Mouse (Mus musculus): Measurements from ENCODE around the gene Stard13. TPM values are rescaled to one million over a fixed set of nuclear protein-coding genes. Genes with fewer than 3 reads are reported as not detected.

Stard13 gene
- polyA plus RNA-seq, 1 experiment from 2014 or later, result 3.4 TPM

DNA sequence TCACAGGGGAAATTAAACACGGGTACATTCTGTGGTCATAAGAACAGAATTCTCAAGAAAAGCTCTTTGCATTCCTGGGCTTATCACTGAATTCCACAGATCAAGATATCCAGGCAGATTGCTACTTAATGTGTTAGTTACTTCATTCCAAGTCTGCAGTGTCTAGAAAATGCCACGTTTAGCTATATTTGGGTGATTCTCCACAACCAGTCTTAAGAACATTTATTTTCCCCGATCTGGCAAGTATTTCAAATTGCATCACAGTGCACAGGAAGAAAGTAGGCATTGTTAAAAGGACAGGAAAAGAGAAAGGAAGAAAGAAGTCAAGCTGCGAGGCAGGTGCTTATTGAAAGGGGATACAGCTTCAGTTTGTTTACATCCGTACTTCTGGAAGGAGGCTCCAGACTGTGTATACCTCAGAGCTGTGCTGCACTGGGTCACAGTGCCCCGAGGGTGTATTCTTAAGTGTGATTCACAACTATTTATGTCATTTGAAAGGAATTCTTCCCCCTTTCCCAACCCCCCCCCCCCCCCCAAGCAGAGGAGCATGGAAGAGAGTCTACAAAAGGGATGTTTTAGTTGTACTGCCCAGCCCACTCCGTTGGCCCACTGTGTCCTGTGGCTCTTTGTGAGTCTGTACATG lies 179.4 kb downstream of the Stard13 start:
- peak overlapping the region; percentile 31; the same call in 1 of the 2 replicates for H3K27ac ChIP-seq
- no peaks in the 10 kb centered on the region for H3K27me3 ChIP-seq (ENCODE audit: low read depth, poor library complexity, severe bottlenecking)
- DNase-seq (ENCODE audit: low spot score), result no peak
- no peak overlapping the region for H3K4me3 ChIP-seq
- H3K36me3 ChIP-seq, result peaks cover 6% of the 10 kb centered on the region; the same call in 1 of the 2 replicates
- peaks cover 41% of the 10 kb centered on the region for H3K4me1 ChIP-seq
- 56% methylated on average over 7 of the region's 7 CpGs for WGBS
- no peaks in the 10 kb centered on the region for H3K9me3 ChIP-seq (replicated peaks)

DNA sequence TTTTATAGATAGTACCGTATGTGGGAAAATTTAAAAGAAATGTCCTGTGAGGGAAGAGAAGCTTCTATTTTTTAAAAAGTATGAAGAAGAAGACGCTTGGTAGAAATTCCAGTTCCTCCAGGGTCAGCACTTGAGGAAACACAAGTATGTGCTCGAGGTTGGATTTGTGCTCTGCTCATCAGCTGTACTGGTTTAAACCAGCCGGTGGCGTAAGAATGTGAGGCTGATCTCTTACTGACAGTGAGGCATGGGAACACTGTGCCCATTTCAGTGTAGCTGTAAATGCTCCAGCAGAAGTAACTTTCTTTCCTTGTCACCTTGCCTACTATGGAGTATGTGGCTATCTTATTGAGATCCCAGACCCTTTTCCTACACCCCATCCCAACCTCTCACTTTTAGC lies 180.4 kb downstream of the Stard13 start:
- Histone ChIP-seq H3K9me3 (replicated peaks) (no peaks in the 10 kb centered on the region), H3K27ac (no peak overlapping the region), H3K4me3 (no peak overlapping the region), H3K4me1 (peaks cover 36% of the 10 kb centered on the region), H3K27me3 (ENCODE audit: low read depth, poor library complexity, severe bottlenecking) (no peaks in the 10 kb centered on the region), H3K36me3 (peaks cover 6% of the 10 kb centered on the region; the same call in 1 of the 2 replicates)
- DNase-seq (ENCODE audit: low spot score), result no peak
- WGBS, result 94% methylated on average over 5 of the region's 5 CpGs

DNA sequence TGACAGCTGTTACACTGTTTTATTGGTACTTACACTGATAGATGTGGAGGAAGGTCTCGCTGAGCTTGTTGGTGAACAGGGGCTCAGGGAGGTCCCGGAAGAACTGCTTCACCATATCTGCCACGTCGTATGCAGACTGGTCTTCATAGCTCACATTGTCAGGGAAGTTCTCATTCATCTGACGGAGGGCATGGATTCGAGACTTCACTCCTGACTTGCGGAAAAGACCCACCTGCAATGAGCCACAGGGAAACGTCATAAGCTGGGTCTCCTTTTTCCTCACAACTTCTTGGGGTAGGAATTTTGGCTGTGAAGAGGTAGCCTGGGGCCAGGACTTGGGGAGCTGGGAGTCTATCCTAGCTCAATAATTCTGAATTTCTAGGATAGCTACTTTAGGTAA lies 181.3 kb downstream of the Stard13 start:
- 93% methylated on average over 8 of the region's 8 CpGs for WGBS
- H3K36me3 ChIP-seq, result peaks cover 6% of the 10 kb centered on the region; the same call in 1 of the 2 replicates

DNA sequence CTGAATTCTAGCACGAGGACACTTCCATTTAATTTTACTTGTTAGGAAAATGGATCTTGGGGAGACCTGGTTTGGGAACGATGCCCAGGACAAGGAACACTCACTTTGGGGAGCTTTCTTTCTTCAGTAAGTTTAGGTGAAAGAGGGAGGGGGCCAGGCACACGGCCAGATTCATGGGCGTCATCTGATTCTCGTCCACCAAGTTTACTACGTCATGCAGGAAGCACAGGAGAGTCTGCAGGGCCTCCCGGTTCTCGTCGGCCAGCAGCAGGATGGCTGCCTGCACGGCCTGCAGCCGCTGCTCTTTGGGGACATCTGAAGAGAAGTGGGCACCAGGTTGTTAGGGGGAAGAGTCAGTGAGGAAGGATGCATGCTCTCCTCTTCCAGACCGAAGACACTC lies 186.1 kb downstream of the Stard13 start:
- Histone ChIP-seq H3K27ac (peak overlapping the region; percentile 51), H3K27me3 (ENCODE audit: low read depth, poor library complexity, severe bottlenecking) (no peaks in the 10 kb centered on the region), H3K4me3 (no peak overlapping the region), H3K4me1 (peaks cover 25% of the 10 kb centered on the region), H3K36me3 (peaks cover 6% of the 10 kb centered on the region; the same call in 1 of the 2 replicates), H3K9me3 (replicated peaks) (no peaks in the 10 kb centered on the region)
- DNase-seq (ENCODE audit: low spot score), result no peak
- 73% methylated on average over 12 of the region's 12 CpGs for WGBS

More for the DNA sequence above, 181.3 kb downstream of the Stard13 start:
- H3K27ac ChIP-seq, result no peak overlapping the region
- peaks cover 38% of the 10 kb centered on the region for H3K4me1 ChIP-seq
- DNase-seq (ENCODE audit: low spot score), result no peak
- no peak overlapping the region for H3K4me3 ChIP-seq
- H3K9me3 ChIP-seq (replicated peaks), result no peaks in the 10 kb centered on the region
- no peaks in the 10 kb centered on the region for H3K27me3 ChIP-seq (ENCODE audit: low read depth, poor library complexity, severe bottlenecking)

DNA sequence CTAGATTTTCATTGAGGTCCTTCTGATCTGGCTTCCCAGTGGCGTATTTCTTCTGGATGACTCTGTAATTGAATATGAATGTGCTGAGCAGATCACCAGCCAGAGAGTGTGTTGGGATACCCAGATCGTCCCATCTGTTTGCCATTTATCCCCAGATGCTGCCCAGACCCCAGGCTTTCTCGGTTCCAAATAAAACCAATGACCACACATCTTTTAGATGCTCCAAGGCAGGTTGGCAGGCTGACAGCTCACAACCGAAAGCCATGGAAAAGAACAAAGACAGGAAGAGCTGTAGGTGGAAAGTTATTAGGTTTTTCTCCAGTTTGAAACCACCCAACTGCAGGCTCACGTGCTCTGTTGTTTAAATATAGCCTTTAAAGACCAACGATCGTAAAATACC lies 186.7 kb downstream of the Stard13 start:
- H3K4me3 ChIP-seq, result no peak overlapping the region
- H3K4me1 ChIP-seq, result peaks cover 25% of the 10 kb centered on the region
- no peak for DNase-seq (ENCODE audit: low spot score)
- H3K9me3 ChIP-seq (replicated peaks), result no peaks in the 10 kb centered on the region
- no peaks in the 10 kb centered on the region for H3K27me3 ChIP-seq (ENCODE audit: low read depth, poor library complexity, severe bottlenecking)
- H3K36me3 ChIP-seq, result peaks cover 3% of the 10 kb centered on the region; the same call in 1 of the 2 replicates
- WGBS, result 51% methylated on average over 7 of the region's 7 CpGs
- H3K27ac ChIP-seq, result peak overlapping the region; percentile 51

DNA sequence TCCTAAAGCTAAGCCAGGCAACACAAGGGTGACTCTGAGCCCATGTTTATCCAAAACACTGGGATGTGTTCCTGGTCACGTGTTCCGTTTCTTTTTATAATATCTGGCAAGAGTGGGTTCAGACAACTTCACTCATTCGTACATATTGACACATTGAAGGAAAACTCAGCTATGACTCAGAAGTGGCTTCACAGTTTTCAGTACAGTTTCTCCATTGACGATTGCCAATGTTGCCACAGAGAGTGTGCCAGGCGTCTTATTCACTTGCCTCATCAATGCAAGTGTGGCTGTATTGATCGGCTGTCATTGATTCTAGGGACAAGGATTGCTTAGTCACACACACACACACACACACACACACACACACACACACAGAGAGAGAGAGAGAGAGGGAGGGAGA lies 187.5 kb downstream of the Stard13 start:
- Histone ChIP-seq H3K36me3 (peaks cover 5% of the 10 kb centered on the region; the same call in 1 of the 2 replicates), H3K4me1 (peaks cover 25% of the 10 kb centered on the region), H3K9me3 (replicated peaks) (no peaks in the 10 kb centered on the region), H3K4me3 (no peak overlapping the region), H3K27me3 (ENCODE audit: low read depth, poor library complexity, severe bottlenecking) (no peaks in the 10 kb centered on the region), H3K27ac (no peak overlapping the region)
- no peak for DNase-seq (ENCODE audit: low spot score)
- WGBS, result 92% methylated on average over 6 of the region's 6 CpGs

DNA sequence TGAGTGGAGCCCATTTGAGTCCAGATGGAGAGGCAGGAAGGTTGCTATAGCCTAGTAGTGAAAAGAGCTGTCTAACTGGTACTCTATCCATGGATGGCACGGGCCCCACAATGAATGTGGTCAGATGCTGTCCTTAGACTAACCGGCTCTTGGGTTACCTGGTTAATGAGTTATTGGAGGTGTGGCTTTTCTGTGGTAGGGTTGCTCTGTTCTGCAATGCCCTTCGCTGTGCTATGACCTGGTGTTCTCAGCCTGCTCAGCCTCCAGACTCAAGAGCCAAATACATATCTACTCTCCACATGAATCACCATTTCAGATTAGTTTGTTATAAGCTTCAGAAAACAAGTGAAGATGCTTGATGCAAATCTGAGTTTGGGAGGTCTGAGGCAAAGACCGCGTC lies 190.7 kb downstream of the Stard13 start:
- WGBS, result 94% methylated on average over 5 of the region's 5 CpGs
- peaks cover 5% of the 10 kb centered on the region; the same call in 1 of the 2 replicates for H3K36me3 ChIP-seq

DNA sequence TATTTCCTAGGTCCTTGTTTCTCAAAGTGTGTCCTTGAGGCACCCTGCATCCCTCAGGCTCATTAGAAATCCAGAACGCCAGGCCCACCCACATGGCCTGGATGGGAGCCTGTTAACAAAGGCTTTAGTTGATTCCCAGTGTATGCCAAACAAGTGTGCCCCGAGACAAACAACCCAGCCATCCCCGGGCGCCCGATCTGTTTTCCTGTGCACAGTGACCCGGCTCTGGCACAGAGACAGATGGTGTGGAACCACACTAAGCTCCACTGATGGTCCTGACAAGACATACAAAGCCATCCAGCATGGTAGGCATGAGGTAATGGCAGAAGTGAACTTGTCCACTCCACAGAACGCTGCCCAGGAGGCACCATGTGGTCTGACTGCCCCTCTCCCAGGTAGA lies 195.8 kb downstream of the Stard13 start:
- Histone ChIP-seq H3K4me1 (peaks cover 10% of the 10 kb centered on the region), H3K4me3 (no peak overlapping the region), H3K27ac (no peak overlapping the region), H3K36me3 (peaks cover 5% of the 10 kb centered on the region; the same call in 1 of the 2 replicates), H3K27me3 (ENCODE audit: low read depth, poor library complexity, severe bottlenecking) (no peaks in the 10 kb centered on the region), H3K9me3 (replicated peaks) (no peaks in the 10 kb centered on the region)
- DNase-seq (ENCODE audit: low spot score), result no peak
- 91% methylated on average over 7 of the region's 7 CpGs for WGBS

More for the DNA sequence above, 190.7 kb downstream of the Stard13 start:
- DNase-seq (ENCODE audit: low spot score), result no peak
- Histone ChIP-seq H3K27me3 (ENCODE audit: low read depth, poor library complexity, severe bottlenecking) (no peaks in the 10 kb centered on the region), H3K4me1 (peaks cover 24% of the 10 kb centered on the region), H3K4me3 (no peak overlapping the region), H3K27ac (no peak overlapping the region), H3K9me3 (replicated peaks) (no peaks in the 10 kb centered on the region)

DNA sequence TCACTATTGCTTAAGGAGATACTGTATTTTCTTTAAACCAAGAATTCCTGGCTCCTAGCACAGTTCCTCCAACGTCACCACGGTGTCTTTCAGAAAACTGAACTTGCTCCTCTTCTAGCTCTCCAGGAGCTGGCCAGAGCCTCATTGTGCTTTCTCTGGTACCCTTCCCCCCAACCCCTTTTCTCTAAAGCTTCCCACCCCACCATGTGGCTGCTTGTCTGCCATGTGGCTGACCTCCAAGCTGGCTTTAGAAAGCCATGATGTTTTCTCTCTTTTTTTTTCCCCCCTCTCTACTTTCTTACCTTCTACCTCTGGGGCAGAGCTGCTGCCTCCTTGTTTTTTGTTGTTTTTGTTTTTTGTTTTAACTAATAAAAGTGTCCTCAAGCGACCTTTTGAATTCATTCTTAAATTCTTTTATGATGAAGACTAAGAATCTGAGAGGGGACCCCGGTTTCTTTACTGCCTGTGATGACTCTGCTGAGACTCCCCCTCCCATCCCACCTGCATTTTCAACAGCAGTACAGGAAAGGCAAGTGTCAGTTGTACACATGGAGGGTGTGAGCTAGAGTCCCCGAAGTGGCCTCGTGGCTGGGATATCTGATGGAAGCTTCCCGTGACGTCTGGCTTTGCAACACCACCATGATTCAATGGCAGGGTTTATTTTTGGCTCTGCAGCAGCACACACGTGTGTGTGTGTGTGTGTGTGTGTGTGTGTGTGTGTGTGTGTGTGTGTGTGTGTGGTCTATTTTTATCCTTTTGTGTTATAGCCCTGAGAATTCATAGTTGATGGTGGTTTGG lies 198.7 kb downstream of the Stard13 start:
- Histone ChIP-seq H3K36me3 (no peaks in the 10 kb centered on the region), H3K27ac (peak overlapping the region; percentile 64), H3K9me3 (replicated peaks) (no peaks in the 10 kb centered on the region), H3K4me3 (no peak overlapping the region), H3K27me3 (ENCODE audit: low read depth, poor library complexity, severe bottlenecking) (no peaks in the 10 kb centered on the region), H3K4me1 (peaks cover 25% of the 10 kb centered on the region)
- 80% methylated on average over 9 of the region's 9 CpGs for WGBS
- no peak for DNase-seq (ENCODE audit: low spot score)

DNA sequence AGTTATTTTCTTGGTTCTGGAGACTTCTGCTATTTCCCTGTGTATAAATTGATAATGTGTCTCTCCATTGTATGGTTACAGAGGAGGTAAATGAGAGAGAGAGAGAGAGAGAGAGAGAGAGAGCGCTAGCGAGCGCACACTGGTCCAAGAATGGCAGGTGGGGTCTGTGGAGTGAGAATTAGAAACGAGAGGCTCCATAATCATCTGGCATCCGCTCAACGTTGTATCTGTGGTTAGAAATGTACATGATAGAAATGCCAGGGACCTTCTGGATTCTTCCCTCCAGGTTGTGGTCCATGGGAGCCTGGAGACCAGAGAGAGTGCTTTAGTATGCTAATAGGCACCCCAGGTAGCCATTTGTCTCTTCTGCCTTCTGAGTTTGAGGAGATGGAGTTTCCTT lies 204.7 kb downstream of the Stard13 start:
- 77% methylated on average over 6 of the region's 6 CpGs for WGBS
- no peaks in the 10 kb centered on the region for H3K36me3 ChIP-seq
- DNase-seq (ENCODE audit: low spot score), result no peak

DNA sequence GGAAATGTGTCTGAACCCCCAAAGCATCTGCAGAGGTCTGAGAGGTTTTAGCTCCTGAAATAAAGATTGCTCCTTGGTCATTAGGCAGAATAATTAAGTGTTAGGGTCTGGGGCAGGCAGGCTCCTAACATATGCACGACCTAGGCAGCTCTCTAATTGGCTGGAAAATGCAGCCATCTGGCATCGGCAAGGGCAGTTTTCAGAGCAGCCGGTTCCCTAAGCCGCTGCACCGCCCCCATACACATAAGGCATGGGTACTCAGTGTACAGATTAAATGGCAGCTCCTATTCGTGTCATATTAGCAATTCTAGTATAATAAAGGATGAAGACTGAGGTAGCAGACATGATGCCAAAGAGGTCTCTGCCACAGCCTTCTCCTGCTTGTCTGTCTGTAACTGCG lies 206.5 kb downstream of the Stard13 start:
- DNase-seq (ENCODE audit: low spot score), result peak; percentile 68
- H3K27me3 ChIP-seq (ENCODE audit: low read depth, poor library complexity, severe bottlenecking), result no peaks in the 10 kb centered on the region
- H3K4me3 ChIP-seq, result no peak overlapping the region
- peaks cover 63% of the 10 kb centered on the region for H3K4me1 ChIP-seq
- peak overlapping the region; percentile 74 for H3K27ac ChIP-seq
- H3K9me3 ChIP-seq (replicated peaks), result no peaks in the 10 kb centered on the region
- WGBS, result 27% methylated on average over 7 of the region's 7 CpGs
- H3K36me3 ChIP-seq, result no peaks in the 10 kb centered on the region

More for the DNA sequence above, 204.7 kb downstream of the Stard13 start:
- Histone ChIP-seq H3K9me3 (replicated peaks) (no peaks in the 10 kb centered on the region), H3K27me3 (ENCODE audit: low read depth, poor library complexity, severe bottlenecking) (no peaks in the 10 kb centered on the region), H3K4me1 (peaks cover 47% of the 10 kb centered on the region), H3K27ac (no peak overlapping the region), H3K4me3 (no peak overlapping the region)

DNA sequence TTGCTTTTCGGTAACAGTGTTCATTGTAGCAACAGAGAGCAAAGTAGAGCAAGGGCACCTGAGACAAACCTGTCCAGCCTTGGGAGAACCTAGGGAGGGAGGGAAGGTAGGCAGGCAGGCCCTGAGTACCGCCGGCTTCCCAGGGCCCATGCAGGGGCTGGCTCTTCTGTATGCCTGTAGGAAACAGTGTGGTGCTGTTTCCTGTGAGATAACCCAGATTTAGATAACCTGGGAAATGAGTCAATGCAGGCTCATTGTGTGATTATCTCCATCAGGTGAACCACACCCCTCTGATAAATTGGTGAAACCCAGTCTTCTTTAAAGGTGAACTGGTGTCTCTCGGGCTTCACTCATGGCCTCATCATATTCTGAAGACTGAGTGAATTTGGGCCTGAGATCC lies 207.6 kb downstream of the Stard13 start:
- Histone ChIP-seq H3K4me3 (no peak overlapping the region), H3K4me1 (peaks cover 60% of the 10 kb centered on the region), H3K36me3 (no peaks in the 10 kb centered on the region), H3K9me3 (replicated peaks) (no peaks in the 10 kb centered on the region), H3K27ac (peak overlapping the region; percentile 74), H3K27me3 (ENCODE audit: low read depth, poor library complexity, severe bottlenecking) (no peaks in the 10 kb centered on the region)
- WGBS, result 91% methylated on average over 4 of the region's 4 CpGs
- no peak for DNase-seq (ENCODE audit: low spot score)

DNA sequence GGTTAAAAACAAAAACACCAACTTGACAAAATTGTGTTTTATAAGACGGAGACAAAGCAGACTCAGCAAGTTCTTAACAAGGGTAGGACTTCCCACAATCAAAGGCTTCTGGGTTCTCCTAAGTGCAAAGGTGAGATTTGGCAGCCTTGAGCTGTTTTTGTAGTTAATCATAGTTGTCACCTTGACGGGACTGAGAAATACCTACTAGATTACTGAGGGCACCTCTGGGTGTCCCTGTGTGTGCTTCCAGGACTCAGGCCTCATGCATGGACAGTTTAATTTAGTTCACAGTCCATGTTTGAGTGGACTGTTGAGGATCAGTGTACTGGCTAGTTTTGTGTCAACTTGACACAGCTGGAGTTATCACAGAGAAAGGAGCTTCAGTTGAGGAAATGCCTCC lies 209.2 kb downstream of the Stard13 start:
- Histone ChIP-seq H3K36me3 (no peaks in the 10 kb centered on the region), H3K4me1 (peaks cover 67% of the 10 kb centered on the region), H3K27me3 (ENCODE audit: low read depth, poor library complexity, severe bottlenecking) (no peaks in the 10 kb centered on the region), H3K9me3 (replicated peaks) (no peaks in the 10 kb centered on the region), H3K27ac (no peak overlapping the region), H3K4me3 (no peak overlapping the region)
- WGBS, result 70% methylated on average over 2 of the region's 2 CpGs
- DNase-seq (ENCODE audit: low spot score), result no peak
